Mouse (Mus musculus) c-Kit-positive CD71-positive TER-119-negative erythroid progenitor cells, embryonic 14.5 days (primary cell): ENCODE measurements around the gene Veph1.
"Not testable (repeated sequence)": the region's sequence is repeated elsewhere in the genome, so short reads cannot be mapped to it uniquely, and the experiment has no call there.

Experiments
- DNase-seq: peaks from one replicate; pipeline ENCODE4 v3.0.0-alpha.2; 2013; ENCODE audit warnings: low read depth

The Veph1 gene

DNA sequence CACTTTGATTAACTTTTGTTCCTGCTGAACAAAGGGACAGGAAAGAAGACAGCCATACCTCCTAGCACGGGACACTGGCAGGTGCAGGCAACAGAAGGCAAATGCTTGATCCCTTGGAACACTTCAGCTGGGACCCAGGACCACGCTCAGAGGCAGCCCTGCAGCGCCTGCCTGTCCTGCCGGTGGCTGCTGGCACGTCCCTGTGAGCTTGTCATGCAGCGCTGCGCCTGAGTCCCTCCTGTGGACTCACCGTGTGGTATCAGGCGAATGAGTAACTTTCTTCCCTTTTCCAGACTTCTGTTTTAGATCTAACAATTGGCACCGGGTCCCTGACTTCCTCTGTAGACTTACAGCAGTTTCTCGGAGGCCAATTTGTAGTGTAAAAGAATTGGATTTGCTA, at the start of gene Veph1:
TSS of gene Veph1 (minus strand) at position 293 of the 400 bp plus-strand sequence.
- DNase-seq: no peak

DNA sequence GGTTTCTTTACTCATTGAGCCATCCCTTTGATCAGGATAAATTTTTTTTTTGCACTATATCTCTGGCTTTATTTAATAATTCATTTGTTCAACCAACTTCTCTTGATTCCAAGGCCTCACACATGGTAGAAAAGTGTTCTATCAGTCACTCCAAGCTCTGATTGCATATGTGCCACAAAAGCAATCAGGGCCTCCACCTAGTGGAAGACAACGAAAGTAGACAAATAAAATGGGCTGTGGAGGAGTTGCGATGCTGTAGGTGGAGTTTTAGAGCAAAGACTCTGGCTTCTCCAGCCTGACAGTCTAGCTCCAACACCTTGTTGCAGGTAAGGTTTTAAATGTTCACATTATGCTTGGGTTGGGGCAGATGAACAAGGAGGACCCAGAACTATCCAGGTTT, 44.1 kb upstream of the Veph1 start:
- DNase-seq: no peak

DNA sequence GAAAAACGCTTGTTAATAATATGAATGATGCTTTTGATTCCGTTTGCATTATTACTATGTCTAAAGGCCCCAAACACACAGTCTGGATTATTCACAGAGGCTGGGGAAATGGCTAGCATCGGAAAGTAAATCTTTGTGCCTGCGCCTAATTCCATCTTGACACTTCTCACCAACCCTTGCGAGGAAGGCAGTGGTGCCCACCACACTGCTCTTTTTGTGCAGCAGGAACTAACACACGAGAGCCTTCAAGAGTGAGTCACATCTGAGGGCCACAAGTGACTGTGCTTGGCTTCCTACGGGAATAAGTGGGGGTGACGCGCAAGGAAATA, 35.7 kb upstream of the Veph1 start:
- no peak for DNase-seq

DNA sequence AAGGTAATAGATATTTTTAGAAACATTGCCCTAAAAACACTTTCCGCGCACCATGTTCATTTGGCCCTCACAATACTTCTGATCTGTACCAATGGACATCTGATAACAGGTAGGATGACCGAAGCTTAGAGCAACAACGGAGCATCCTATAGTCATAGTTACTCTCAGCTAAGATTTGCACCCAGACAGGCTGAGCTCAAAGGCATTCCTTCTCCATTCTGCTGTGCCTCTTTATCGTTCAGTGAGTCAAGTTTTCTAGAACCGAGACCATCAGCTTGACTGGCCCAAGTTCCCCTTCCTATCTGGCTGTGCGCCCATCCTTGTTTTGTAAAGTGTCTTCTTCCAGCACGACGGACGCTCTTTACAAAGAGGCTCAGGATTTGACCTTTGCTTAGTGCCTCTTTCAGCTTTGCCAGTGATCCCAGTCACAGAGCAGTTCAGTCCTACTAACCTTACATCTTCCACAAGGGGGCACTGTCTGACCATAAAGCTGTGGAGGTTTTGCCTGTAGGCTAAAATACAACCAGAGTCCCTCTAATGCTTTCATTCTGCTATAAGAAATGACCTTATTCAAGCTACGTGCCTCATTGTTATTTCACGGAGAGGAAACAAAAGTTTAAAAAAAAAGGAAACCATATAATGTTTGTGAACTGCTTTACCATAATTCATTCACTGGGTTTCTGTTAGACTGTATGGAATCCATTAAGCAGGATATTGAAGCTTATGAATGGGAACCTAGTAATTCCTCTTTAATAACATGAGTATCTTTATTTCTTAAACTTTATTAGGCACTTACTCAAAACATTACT, 35.2 kb upstream of the Veph1 start:
- DNase-seq: peak; percentile 28

DNA sequence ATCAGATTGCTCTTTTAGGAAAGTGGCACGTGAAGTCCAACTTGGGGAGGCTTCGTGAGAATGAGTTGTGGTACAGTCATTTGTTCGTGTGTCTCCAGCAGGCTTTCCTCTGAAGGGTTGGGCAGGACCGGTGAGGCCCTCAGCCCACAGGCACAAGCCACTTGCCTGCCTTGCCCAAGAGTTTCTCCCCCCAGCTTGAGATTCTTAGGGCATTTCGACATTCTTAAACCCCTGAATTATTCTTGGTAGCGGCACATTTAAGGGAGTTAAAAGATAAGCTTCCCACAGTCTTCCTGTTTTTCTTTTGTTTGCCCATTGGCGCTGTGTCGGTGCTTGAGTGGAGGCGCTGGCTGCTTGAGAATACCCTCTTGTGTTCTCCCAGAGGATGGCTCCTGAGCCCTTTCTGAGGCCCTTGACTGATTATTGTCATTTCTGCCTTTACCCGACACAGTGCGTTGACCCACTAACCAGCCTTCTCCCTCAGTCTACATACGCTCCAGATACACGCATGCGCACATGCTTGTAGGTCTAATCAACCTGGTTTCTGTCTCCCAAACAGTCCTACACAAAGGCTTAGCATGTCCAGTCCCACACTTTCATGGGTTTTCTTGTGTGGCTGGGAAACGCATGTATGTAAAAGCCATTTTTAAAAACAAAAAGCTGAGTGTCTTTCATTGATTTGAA, 34.4 kb upstream of the Veph1 start:
- no peak for DNase-seq

GRCm38 (mm10) chr3:66325962-66326834, 29.6 kb upstream of the Veph1 start:
- DNase-seq: no peak

- no peak for DNase-seq
Measured at GRCm38 (mm10) chr3:66325486-66325951, 28.9 kb upstream of the Veph1 start.

DNA sequence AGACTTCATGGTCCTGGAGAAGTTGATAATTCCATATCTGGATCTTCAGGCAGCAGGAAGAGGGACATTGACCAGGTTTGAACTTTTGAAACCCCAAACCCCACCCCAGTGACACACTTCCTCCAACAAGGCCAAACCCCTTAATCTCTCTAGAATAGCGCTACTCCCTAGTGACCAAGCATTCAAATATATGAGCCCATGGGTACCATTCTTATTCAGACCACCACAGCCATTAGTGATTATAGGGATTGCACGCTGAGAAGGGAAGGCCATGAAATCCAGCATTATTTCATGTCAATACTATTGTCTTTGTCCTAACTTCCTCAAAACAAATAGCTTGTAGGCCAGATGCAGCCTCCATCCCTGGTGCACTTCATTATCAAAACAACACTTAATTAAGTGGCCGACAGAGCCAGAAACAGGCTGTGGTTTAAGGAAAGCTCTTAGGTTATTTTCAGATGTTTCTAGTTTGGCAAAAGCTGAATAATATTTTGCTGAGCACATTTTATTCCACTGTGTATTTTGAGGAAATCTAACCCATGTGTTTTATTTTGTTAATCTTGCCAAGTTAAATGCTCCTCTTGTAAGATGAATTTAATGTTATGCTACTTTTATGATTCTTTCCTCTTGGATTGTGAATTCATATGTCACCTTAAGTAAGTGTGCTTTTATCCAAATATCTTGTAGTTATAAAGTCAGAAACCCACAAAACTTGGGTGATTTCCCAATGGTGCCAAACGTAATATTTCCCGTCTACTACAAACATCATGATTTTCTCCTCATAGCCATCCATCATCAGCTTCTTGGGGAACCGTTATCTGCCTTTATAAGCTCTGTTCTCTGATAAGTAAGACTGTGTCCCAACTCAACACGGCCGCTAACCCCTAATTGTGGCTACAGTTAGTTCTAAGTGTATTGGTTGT, 18.4 kb upstream of the Veph1 start:
- no peak for DNase-seq

DNA sequence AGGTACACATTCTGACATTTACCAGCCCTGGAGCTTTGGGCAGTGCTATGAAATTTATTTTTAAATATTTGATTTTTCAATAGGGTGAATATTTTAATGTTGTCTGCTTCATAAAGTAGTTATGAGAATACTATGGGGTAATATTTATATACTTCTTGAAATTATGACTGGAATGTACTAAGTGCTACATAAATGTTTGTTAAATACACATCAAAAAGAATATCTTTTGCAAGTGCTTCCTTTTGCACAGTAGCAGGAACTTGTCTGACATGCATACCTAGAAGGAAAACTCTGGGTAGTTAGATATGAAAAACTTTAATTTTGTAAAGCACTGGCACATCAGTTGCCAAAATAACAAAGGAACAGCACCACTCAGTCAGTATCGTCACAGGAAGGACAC, 13.9 kb upstream of the Veph1 start:
- DNase-seq: no peak

GRCm38 (mm10) chr3:66309531-66309930, 12.9 kb upstream of the Veph1 start:
- no peak for DNase-seq

DNA sequence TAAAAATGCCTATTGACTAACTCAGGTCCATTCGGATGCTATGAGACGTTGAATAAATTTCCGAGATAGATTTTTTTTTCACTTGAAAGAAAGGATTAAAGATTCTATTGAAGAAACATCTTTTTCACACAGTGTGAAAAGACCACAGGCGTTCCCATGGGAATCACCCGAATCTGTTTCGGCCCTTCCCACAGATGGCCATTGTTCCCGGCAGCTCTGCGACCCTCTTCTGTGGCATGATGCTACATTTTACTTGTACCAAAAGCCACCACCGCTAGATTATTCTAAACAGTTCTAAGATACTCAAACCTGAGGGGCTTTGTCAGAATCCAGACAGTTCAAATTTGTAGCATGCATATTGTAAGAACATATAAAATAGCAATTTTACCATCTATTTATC, 1.4 kb downstream of the Veph1 start:
- no peak for DNase-seq

DNA sequence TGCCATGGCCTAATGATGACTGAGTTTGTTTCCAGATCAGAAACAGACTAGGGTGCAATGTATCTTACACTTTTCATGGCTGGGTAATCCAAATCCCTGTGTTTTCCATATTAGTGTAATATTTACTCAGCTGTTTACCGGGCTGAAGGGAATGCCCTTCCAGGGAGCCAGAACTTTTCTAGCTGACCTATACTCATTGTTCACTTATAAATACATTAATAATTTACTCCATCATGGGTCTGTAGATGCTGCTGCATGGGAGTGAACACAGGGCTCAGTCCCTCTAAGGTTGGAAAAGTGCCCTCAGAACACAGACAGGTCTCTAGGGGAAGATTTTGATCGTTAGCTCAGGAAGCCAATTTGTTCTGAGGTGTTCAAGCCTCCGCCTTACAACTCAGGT, 1.9 kb downstream of the Veph1 start:
- DNase-seq: no peak

DNA sequence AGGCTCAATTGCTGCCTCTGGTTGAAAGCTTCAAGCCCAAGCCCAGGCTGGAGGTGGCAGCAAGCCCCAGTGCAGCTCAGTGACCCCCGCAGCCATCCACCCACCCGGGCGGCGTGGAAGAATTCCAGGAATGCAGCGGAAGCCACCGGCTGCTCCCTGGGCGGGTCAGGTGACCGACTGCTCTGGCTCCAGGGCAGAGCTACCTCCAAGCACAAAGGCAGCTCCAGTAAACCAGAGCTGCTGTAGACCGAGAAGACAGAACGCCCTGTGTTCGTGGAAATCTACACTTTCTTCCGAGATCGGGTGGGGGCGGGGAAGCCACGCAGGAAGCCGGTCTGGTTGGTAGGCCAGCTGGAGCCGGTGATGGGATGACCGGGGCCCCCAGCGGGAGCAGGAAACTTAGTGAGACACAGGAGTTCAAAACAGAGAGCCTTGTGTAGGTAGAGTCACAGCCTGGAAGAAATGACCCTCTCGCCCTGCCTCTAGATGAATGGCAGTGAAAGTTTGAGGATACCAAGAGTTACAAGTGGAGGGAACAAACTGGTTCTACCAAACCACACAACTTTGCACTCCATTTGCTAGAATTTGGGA, 4.2 kb downstream of the Veph1 start:
- no peak for DNase-seq

DNA sequence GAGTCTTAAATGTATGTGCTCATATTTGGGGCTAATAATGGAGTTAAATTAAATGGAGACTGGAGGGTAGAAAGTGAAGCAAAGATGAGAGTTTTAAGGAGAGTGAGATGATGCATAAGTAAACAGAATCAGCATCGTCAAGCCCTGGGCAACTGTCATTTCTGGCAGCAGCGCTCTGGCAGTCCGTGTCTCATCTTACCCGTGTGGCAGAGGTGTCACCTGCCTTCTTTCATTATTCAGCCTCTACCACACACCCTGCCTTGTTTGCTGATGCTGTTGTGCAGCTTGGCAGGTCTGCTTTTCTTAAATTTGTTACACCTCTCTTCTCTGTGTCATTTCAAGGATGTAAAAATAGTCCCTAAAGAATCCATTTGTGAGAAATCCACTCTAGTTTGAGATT, 33.4 kb downstream of the Veph1 start:
- no peak for DNase-seq

DNA sequence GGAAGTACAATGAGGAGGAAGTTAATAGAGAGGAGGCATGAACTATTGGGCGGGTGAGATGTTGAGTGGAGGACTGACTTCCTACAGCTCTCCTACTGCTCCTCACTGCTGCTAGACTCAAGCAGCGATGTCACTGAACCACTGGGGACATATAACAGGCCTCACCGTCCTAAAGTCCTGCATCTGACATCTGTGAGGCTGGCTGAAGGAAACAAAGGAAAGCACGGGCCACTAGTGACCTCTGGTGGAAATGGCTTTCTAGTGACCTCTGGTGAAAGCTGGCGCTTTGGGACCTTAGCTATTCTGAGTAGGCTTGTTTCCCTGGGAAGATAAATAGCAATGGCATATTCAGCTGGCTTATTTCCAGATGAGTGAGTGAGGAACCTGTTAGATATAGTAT, 34.3 kb downstream of the Veph1 start:
- no peak for DNase-seq

DNA sequence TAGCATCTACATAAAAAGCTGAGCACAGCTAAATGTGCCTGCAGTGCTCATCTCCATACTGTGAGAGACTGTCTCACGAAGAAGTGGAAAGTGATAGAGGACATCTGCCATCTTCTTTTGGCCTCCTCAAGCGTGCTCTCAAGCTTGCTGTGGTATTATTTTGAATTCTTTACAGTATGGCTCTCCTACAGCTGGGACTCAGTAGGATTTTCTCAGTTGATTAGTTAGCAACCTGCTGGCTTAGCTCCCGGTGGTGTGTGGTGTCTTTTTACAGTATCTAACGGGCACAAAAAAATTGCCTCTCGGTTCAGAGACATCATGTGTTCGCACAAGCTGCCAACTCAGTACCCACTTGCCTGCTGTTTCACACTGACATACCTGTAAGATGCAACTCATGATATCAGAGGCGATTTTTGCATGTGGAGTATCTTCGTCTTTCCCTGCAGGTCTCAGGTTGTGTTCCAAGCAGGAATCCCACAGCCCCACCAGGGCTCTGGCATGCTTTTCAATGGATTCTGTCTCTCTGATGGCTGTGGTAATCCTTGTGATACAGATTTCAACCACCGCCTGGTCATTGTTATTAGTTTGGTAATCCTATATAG, 42.0 kb downstream of the Veph1 start:
- DNase-seq: no peak

DNA sequence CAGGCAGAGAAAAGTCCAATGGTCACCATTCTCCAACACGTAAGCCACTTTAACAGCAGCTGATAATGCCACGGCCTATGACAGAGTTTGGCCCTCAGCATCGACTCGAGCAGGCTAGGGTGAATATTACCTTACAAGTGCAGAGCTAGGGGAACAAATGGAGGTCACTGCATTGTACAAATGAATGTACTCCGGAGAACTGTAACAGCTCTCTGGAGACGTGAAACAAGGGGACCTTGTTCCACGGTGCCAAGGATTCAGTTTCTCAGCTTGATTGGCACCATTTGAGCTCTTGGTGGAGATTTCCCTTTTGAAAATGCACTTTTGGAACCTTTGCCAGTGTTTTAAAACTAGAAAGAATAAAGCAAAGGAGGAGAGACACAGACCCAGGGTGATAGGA, 44.8 kb downstream of the Veph1 start:
- DNase-seq: no peak

- no peak for DNase-seq
Measured at GRCm38 (mm10) chr3:66240476-66240875, 56.2 kb downstream of the Veph1 start.

DNA sequence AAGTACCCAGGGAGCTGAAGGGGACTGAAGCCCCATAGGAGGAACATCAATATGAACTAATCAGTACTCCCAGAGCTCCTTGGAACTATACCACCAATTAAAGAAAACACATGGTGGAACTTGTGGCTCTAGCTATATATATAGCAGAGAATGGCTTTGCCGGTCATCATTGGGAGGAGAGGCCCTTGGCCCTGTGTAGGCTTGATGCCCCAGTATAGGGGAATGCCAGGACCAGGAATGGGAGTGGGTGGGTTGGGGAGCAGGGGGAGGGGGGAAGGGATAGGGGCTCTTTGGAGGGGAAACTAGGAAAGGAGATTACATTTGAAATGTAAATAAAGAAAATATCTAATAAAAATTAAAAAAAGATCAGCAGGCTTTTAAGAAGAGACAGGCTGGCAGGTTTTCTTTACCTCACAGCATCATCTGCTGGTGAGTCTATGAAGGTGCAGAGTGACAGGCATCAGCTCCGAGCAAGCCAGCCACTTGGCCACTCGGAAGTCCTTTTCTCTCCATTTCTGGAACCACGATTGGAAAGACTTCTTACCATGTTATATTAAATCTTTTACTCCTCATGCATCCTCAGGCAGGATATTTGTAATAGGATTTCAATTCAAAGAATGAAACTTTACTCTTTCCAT, 60.3 kb downstream of the Veph1 start:
- not testable (repeated sequence) for DNase-seq

DNA sequence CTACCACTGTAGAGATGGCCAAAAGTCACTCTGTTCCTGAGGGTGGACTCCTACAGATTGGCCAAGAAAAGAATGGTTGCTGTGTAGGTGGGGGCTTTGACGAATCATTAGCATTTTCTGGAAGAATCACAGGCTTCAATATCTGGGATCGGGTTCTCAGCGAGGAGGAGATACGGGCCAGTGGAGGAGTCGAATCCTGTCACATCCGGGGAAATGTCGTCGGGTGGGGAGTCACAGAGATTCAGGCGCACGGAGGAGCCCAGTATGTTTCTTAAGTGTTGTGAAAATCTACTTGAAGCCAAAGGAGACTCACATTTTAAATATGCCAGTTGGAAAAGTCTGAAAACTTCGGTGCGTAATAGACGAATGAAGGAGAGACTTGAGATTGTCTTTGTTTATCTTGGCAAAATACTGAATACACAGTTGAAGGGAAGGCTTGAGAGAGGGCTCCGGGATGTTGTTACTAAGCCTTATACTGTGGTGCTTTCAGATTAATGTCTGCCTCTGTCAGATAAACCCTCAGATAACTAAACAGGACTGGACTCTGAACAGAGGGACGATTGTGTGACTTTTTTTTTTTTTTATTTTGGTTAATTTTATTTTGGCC, 71.6 kb downstream of the Veph1 start:
- DNase-seq: no peak
